Mouse (Mus musculus) lung, embryonic 16.5 days (tissue): ENCODE results near the gene Tnfrsf12a. TPM values are rescaled to one million over a fixed set of nuclear protein-coding genes. Genes with fewer than 3 reads are reported as not detected.

Experiments
- ATAC-seq: fragments of 200-750 bp; cut with Nextera tagmentation; 2 replicates; pipeline ENCODE4 v1.8.0; 2017; ENCODE audit warnings: low read depth, mild to moderate bottlenecking, moderate library complexity
- H3K27ac ChIP-seq: fragments of 300-500 bp; sonication (generic); 2 replicates; pipeline ENCODE4 v1.5.1; 2014; ENCODE audit warnings: mild to moderate bottlenecking, control low read depth, low read length
- H3K27me3 ChIP-seq: fragments of 300-500 bp; sonication (generic); 2 replicates; pipeline ENCODE4 v1.6.1; 2014; ENCODE audit warnings: low read depth, low read length, mixed read lengths; ENCODE audit not compliant: control insufficient read depth, insufficient read depth
- H3K36me3 ChIP-seq: fragments of 300-500 bp; sonication (generic); 2 replicates; pipeline ENCODE4 v1.6.1; 2014; ENCODE audit warnings: low read length; ENCODE audit not compliant: control insufficient read depth, insufficient read depth
- H3K4me1 ChIP-seq: fragments of 300-500 bp; sonication (generic); replicated peaks from 2 replicates; pipeline ENCODE4 v1.6.1; 2014; ENCODE audit warnings: low read length, mixed read lengths; ENCODE audit not compliant: control insufficient read depth, insufficient read depth
- H3K4me2 ChIP-seq: fragments of 300-500 bp; sonication (generic); 2 replicates; pipeline ENCODE4 v1.6.1; 2014; ENCODE audit warnings: low read depth, low read length, control low read depth
- H3K4me3 ChIP-seq: fragments of 300-500 bp; sonication (generic); 2 replicates; pipeline ENCODE4 v1.5.1; 2014; ENCODE audit warnings: mild to moderate bottlenecking, low read length, control low read depth
- H3K9ac ChIP-seq: fragments of 300-500 bp; sonication (generic); 2 replicates; pipeline ENCODE4 v1.6.1; 2014; ENCODE audit warnings: low read length, control low read depth
- H3K9me3 ChIP-seq: fragments of 300-500 bp; sonication (generic); 2 replicates; pipeline ENCODE4 v1.6.1; 2016; ENCODE audit warnings: low read length; ENCODE audit not compliant: control insufficient read depth
- WGBS: fragments of 180-500 bp; shearing (Covaris S2); extraction: QIAGEN DNeasy Blood & Tissue Kit; methylation state at CpG from one replicate; pipeline ENCODE4 v1.1.7; 2014; 5-methylcytosine and 5-hydroxymethylcytosine counted together
- polyA plus RNA-seq: library from polyadenylated mRNA; unstranded; fragments of >200 nt; fragmentation: Nextera tagmentation; extraction: Ambion mirVana; gene quantifications from 2 replicates; pipeline ENCODE4 v1.2.1, GENCODE M21; 2015

The Tnfrsf12a gene
- polyA plus RNA-seq, 1 experiment from 2014 or later = 23.1 TPM

- WGBS = 32% methylated on average over 9 of the region's 9 CpGs
- peak overlapping the region; percentile 79 for H3K9ac ChIP-seq
- H3K4me1 ChIP-seq = peaks cover 39% of the 10 kb centered on the region
- H3K27me3 ChIP-seq = peaks cover 9% of the 10 kb centered on the region
- peak overlapping the region; percentile 78 for H3K4me2 ChIP-seq
- ATAC-seq = no peak
- H3K4me3 ChIP-seq = peak overlapping the region; percentile 68
- no peaks in the 10 kb centered on the region for H3K9me3 ChIP-seq
- H3K36me3 ChIP-seq = peaks cover 4% of the 10 kb centered on the region; the same call in 1 of the 2 replicates
- H3K27ac ChIP-seq = peak overlapping the region; percentile 70
Observed at GRCm38 (mm10) chr17:23674271-23674952, 2.9 kb downstream of the Tnfrsf12a start.

GRCm38 (mm10) chr17:23673424-23674073, 3.7 kb downstream of the Tnfrsf12a start, which contains the start of the genes Hcfc1r1 and Thoc6:
Gene Hcfc1r1 (plus strand): TSS chr17:23673596.
Gene Thoc6 (minus strand): TSS chr17:23673882.
- Histone ChIP-seq H3K27ac (peak within 1 kb of the TSS; percentile 74), H3K4me3 (peak within 1 kb of the TSS; percentile 68), H3K27me3 (no peaks in the 10 kb centered on the region; the same call in 1 of the 2 replicates), H3K9me3 (no peaks in the 10 kb centered on the region), H3K4me1 (peaks cover 39% of the 10 kb centered on the region), H3K36me3 (peaks cover 13% of the 10 kb centered on the region), H3K9ac (peak within 1 kb of the TSS; percentile 79), H3K4me2 (peak within 1 kb of the TSS; percentile 78)
- peak; percentile 92 for ATAC-seq
- WGBS = under 1% methylated on average over 45 of the region's 45 CpGs

- WGBS = 59% methylated on average over 3 of the region's 3 CpGs
Observed at GRCm38 (mm10) chr17:23672761-23673160, 4.5 kb downstream of the Tnfrsf12a start.

GRCm38 (mm10) chr17:23671519-23671918, 5.7 kb downstream of the Tnfrsf12a start:
- Histone ChIP-seq H3K27ac (no peak overlapping the region), H3K27me3 (no peaks in the 10 kb centered on the region), H3K4me2 (no peak overlapping the region), H3K9ac (no peak overlapping the region), H3K9me3 (no peaks in the 10 kb centered on the region), H3K4me1 (peaks cover 31% of the 10 kb centered on the region), H3K36me3 (peaks cover 19% of the 10 kb centered on the region), H3K4me3 (no peak overlapping the region)
- no peak for ATAC-seq
- WGBS = 89% methylated on average over 3 of the region's 3 CpGs

More at GRCm38 (mm10) chr17:23672761-23673160, 4.5 kb downstream of the Tnfrsf12a start:
- Histone ChIP-seq H3K4me3 (peak overlapping the region; percentile 68), H3K4me1 (peaks cover 37% of the 10 kb centered on the region), H3K36me3 (peaks cover 14% of the 10 kb centered on the region), H3K9me3 (no peaks in the 10 kb centered on the region), H3K27ac (no peak overlapping the region), H3K9ac (peak overlapping the region; percentile 79), H3K4me2 (peak overlapping the region; percentile 78), H3K27me3 (no peaks in the 10 kb centered on the region)
- ATAC-seq = no peak

- ATAC-seq = no peak
- Histone ChIP-seq H3K36me3 (peaks cover 21% of the 10 kb centered on the region), H3K9ac (no peak overlapping the region), H3K4me3 (no peak overlapping the region), H3K4me1 (peaks cover 22% of the 10 kb centered on the region), H3K9me3 (no peaks in the 10 kb centered on the region), H3K27me3 (no peaks in the 10 kb centered on the region), H3K4me2 (no peak overlapping the region), H3K27ac (no peak overlapping the region)
- WGBS = 84% methylated on average over 7 of the region's 7 CpGs
Observed at GRCm38 (mm10) chr17:23670516-23671074, 6.7 kb downstream of the Tnfrsf12a start.

GRCm38 (mm10) chr17:23665511-23665910, 11.8 kb downstream of the Tnfrsf12a start:
- peaks cover 8% of the 10 kb centered on the region for H3K27me3 ChIP-seq

GRCm38 (mm10) chr17:23664556-23665021, 12.7 kb downstream of the Tnfrsf12a start:
- Histone ChIP-seq H3K27me3 (peaks cover 11% of the 10 kb centered on the region), H3K4me3 (no peak overlapping the region), H3K4me1 (peaks cover 2% of the 10 kb centered on the region; the same call in 1 of the 2 replicates), H3K27ac (no peak overlapping the region), H3K36me3 (peaks cover 17% of the 10 kb centered on the region), H3K4me2 (no peak overlapping the region), H3K9me3 (no peaks in the 10 kb centered on the region), H3K9ac (no peak overlapping the region)
- peak; percentile 26; the same call in 1 of the 2 replicates for ATAC-seq
- 9% methylated on average over 5 of the region's 5 CpGs for WGBS

More at GRCm38 (mm10) chr17:23665511-23665910, 11.8 kb downstream of the Tnfrsf12a start:
- 69% methylated on average over 14 of the region's 14 CpGs for WGBS
- ATAC-seq = no peak
- Histone ChIP-seq H3K27ac (no peak overlapping the region), H3K9me3 (no peaks in the 10 kb centered on the region), H3K36me3 (peaks cover 21% of the 10 kb centered on the region), H3K4me1 (peaks cover 2% of the 10 kb centered on the region; the same call in 1 of the 2 replicates), H3K9ac (no peak overlapping the region), H3K4me3 (no peak overlapping the region), H3K4me2 (no peak overlapping the region)

GRCm38 (mm10) chr17:23661526-23661925, 15.7 kb downstream of the Tnfrsf12a start:
- Histone ChIP-seq H3K9me3 (no peaks in the 10 kb centered on the region), H3K4me1 (peaks cover 2% of the 10 kb centered on the region; the same call in 1 of the 2 replicates), H3K9ac (no peak overlapping the region), H3K36me3 (peaks cover 2% of the 10 kb centered on the region; the same call in 1 of the 2 replicates), H3K4me3 (no peak overlapping the region), H3K4me2 (no peak overlapping the region), H3K27me3 (peaks cover 11% of the 10 kb centered on the region), H3K27ac (no peak overlapping the region)
- no peak for ATAC-seq
- WGBS = 2% methylated on average over 9 of the region's 9 CpGs

GRCm38 (mm10) chr17:23660876-23661200, 16.4 kb downstream of the Tnfrsf12a start:
- Histone ChIP-seq H3K4me1 (peaks cover 2% of the 10 kb centered on the region; the same call in 1 of the 2 replicates), H3K27ac (0 out of 2 replicates have a peak overlapping the region, but pooled peaks have one; percentile 26), H3K36me3 (no peaks in the 10 kb centered on the region), H3K9ac (peak overlapping the region; percentile 51), H3K4me2 (peak overlapping the region; percentile 59), H3K27me3 (peaks cover 11% of the 10 kb centered on the region), H3K4me3 (peak overlapping the region; percentile 47), H3K9me3 (no peaks in the 10 kb centered on the region)
- peak; percentile 58 for ATAC-seq
- WGBS = 1% methylated on average over 14 of the region's 14 CpGs
